Comparison of ENCODE assay signal across 8 mouse cellular contexts in genomic region chr5:109844753-109845186, GRCm38 (mm10).
DNase-seq lines count a peak whose midpoint lies in the region; ATAC-seq and TF ChIP-seq lines count a peak whose summit lies in the region.

No protein-coding gene starts in this region.

- peak overlapping the region; percentile 87 for H3K4me3 ChIP-seq in E14TG2a.4 (replicated peaks; ENCODE audit: low read length)
- H3K4me3 ChIP-seq in bone marrow, adult 2 months (replicated peaks; ENCODE audit: control insufficient read depth, low read depth, low read length): peak overlapping the region; percentile 61
- H3K4me3 ChIP-seq in forebrain, embryonic 16.5 days (replicated peaks; ENCODE audit: low read length): peak overlapping the region; percentile 27
- H3K4me3 ChIP-seq in liver, embryonic 14.5 days (ENCODE audit: insufficient read depth in 1 of 2, low read depth in 2 of 2, low read length in 2 of 2): peak overlapping the region; percentile 62 to 97

- H3K9ac ChIP-seq in forebrain, embryonic 16.5 days (replicated peaks; ENCODE audit: low read depth, low read length): no peak overlapping the region
- H3K9ac ChIP-seq in liver, embryonic 14.5 days (replicated peaks): peak overlapping the region; percentile 67

- WGBS in bone marrow, adult 2 months: 3% methylated on average over 15 of the region's 15 CpGs
- WGBS in forebrain, embryonic 16.5 days: 14% methylated on average over 15 of the region's 15 CpGs
- WGBS in liver, embryonic 14.5 days (ENCODE audit: insufficient replicate concordance): 3% methylated on average over 15 of the region's 15 CpGs

- no peaks in the 10 kb centered on the region for H3K27me3 ChIP-seq in E14TG2a.4 (ENCODE audit: insufficient read depth, low read length)
- no peaks in the 10 kb centered on the region for H3K27me3 ChIP-seq in forebrain, embryonic 16.5 days (replicated peaks; ENCODE audit: control insufficient read depth, insufficient read depth, low read length)
- H3K27me3 ChIP-seq in liver, embryonic 14.5 days (ENCODE audit: control insufficient read depth, insufficient read depth, low read length): no peaks in the 10 kb centered on the region

- TF ChIP-seq CTCF in E14TG2a.4 (conservative IDR thresholded peaks at IDR 0.05; ENCODE audit: low read length): no peak
- TF ChIP-seq CTCF in bone marrow, adult 2 months (IDR thresholded peaks at IDR 0.05; ENCODE audit: control insufficient read depth, insufficient read depth, low read length): no peak
- no peak for TF ChIP-seq CTCF in liver, embryonic 14.5 days (IDR thresholded peaks at IDR 0.05; ENCODE audit: low read depth)

- ATAC-seq in forebrain, embryonic 16.5 days: no peak
- ATAC-seq in liver, embryonic 14.5 days (ENCODE audit: insufficient read depth): peak; percentile 93

- H3K27ac ChIP-seq in bone marrow, adult 2 months (ENCODE audit: control insufficient read depth, insufficient read depth, low read depth, low read length, poor library complexity): no peak overlapping the region
- H3K27ac ChIP-seq in forebrain, embryonic 16.5 days (ENCODE audit: low read length): no peak overlapping the region
- H3K27ac ChIP-seq in liver, embryonic 14.5 days: no peak overlapping the region

- peaks cover 23% of the 10 kb centered on the region for H3K9me3 ChIP-seq in E14TG2a.4 (ENCODE audit: low read length)
- H3K9me3 ChIP-seq in forebrain, embryonic 16.5 days (ENCODE audit: control insufficient read depth, low read length): no peaks in the 10 kb centered on the region
- no peaks in the 10 kb centered on the region for H3K9me3 ChIP-seq in liver, embryonic 14.5 days (ENCODE audit: control insufficient read depth, low read length)

- peak; percentile 89 for DNase-seq in induced T-regulatory cell, adult 2 months (ENCODE audit: low read depth)
- DNase-seq in liver, embryonic 14.5 days (ENCODE audit: low read depth in 3 of 3, low spot score in 3 of 3): peak; percentile 29 to 57 (median 36)
- DNase-seq in natural killer cell, adult 2 months (ENCODE audit: low spot score in 2 of 2): peak; percentile 44 to 57
- peak; percentile 40 to 62 for DNase-seq in thymus, adult 18-20 months
- DNase-seq in MN1 (ENCODE audit: low spot score): no peak

- no peak for TF ChIP-seq EP300 in liver, embryonic 14.5 days (IDR thresholded peaks at IDR 0.05; ENCODE audit: low read depth)

- H3K4me2 ChIP-seq in forebrain, embryonic 16.5 days (ENCODE audit: low read length): peak overlapping the region; percentile 22
- peak overlapping the region; percentile 61 for H3K4me2 ChIP-seq in liver, embryonic 14.5 days (ENCODE audit: low read depth)

- TF ChIP-seq POLR2A in bone marrow, adult 2 months (IDR thresholded peaks at IDR 0.05; ENCODE audit: borderline replicate concordance, control insufficient read depth, low read depth, low read length): no peak

- H3K4me1 ChIP-seq in E14TG2a.4 (replicated peaks; ENCODE audit: low read depth, low read length): peaks cover 46% of the 10 kb centered on the region
- H3K4me1 ChIP-seq in bone marrow, adult 2 months (ENCODE audit: control insufficient read depth, insufficient read depth, low read length): no peaks in the 10 kb centered on the region
- H3K4me1 ChIP-seq in forebrain, embryonic 16.5 days (replicated peaks; ENCODE audit: control insufficient read depth, insufficient read depth, low read length): no peaks in the 10 kb centered on the region
- H3K4me1 ChIP-seq in liver, embryonic 14.5 days (replicated peaks; ENCODE audit: control insufficient read depth in 2 of 2, insufficient read depth in 2 of 2, low read length in 1 of 2): no peaks in the 10 kb centered on the region

- no peaks in the 10 kb centered on the region for H3K36me3 ChIP-seq in E14TG2a.4 (ENCODE audit: insufficient read depth, low read length)
- H3K36me3 ChIP-seq in forebrain, embryonic 16.5 days (ENCODE audit: control insufficient read depth, insufficient read depth): no peaks in the 10 kb centered on the region
- no peaks in the 10 kb centered on the region for H3K36me3 ChIP-seq in liver, embryonic 14.5 days (replicated peaks; ENCODE audit: control insufficient read depth, insufficient read depth, low read depth)

Comparison
In these comparisons a context has a peak if more than half of its experiments do, and no peak if none do; other contexts are left out.
1. H3K4me3 ChIP-seq: peak in every context shown above with its lines; median percentile 87 in E14TG2a.4; 80 in liver, embryonic 14.5 days; 61 in bone marrow, adult 2 months; 27 in forebrain, embryonic 16.5 days.